Mouse (Mus musculus) left cerebral cortex, adult 18-20 months (tissue): ENCODE measurements around the gene Mtfr2. TPM values are rescaled to one million over a fixed set of nuclear protein-coding genes. Genes with fewer than 3 reads are reported as not detected.

Source experiments
- DNase-seq, 2 experiments: peaks; one replicate each; pipeline ENCODE4 v3.0.0; 2021 to 2022; ENCODE audit warnings: low spot score in 2 of 2, mixed read lengths in 1 of 2
- total RNA-seq, 2 experiments: library from RNA; stranded (reverse); gene quantifications; 2 replicates each; pipeline ENCODE4 v1.2.3; 2021

Gene Mtfr2
- total RNA-seq, 2 experiments from 2014 or later = 0.53 to 0.54 TPM

DNA sequence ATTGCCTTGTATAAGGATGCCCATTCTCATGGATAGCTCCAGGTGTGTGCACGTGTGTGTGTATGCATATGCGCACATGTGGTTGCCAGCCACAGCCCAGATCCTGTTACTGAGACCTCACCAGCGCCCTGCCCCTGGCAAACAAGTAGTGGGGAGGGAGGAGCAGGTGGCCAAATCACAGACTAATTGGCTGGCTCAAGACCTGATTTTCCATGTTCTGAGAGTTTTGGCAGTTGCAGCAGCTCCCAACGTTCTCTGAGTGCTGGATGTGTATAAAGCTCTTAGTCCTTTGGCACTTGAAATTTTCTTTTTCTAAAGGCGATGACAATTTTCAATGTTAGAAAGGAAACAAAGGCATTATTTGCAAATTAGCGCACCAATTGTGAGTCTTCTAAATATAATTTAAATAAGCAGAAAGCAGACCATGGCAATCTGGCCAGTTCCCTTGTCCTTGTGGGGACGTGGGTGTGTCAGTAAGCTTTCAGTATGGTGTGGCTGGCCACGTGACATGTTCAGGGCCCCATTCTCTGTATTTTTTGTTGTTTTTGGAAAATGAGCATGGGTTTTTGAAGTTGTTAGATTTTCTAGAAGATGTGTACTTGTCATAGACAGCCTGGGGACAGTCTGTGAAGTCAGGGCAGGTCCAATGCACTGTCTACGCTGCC lies 31.6 kb downstream of the Mtfr2 start:
- no peak for DNase-seq

DNA sequence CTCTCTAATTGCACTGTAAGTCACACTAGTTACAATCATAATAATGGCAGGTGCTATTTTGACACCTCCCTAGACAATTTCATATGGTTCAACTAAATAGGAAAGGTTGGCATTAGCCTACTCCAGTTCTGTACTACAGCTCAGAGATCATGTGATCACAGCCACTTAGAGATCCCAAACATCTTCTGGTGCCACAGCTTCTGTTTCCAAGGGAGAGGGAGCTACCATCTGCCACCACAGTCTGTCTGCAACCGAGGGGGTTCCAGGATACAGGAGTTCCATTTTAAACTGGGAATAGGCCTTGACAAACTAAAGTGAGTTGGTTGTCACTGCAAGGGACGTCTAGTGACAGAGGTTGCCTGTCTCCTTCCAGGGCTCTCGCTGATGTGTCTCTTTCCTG lies 33.2 kb downstream of the Mtfr2 start:
- peak; percentile 35 to 41 for DNase-seq

GRCm38 (mm10) chr10:20381352-20381751 lies 33.8 kb downstream of the Mtfr2 start:
- DNase-seq = no peak

- DNase-seq = no peak
Measured at GRCm38 (mm10) chr10:20382807-20383419, 35.3 kb downstream of the Mtfr2 start.

DNA sequence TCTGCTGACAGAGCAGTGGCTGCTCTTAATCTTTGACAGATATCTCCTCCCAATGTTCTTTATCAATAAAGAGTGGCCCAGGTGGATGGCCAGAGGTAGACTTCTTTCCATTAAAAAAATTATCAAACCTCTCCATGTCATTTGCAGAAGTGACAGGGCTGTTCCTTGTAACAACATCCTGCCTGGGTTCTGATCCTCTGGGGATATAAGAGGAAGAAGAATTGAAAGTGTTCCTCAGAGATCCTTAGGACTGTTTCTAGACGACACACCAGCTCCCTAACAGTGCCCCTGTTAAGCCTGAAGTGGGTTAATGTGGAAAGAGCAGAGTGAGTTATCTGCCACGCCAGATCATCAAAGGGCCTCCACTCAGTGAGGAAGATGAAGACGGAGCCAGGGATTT lies 43.0 kb downstream of the Mtfr2 start:
- DNase-seq = no peak

GRCm38 (mm10) chr10:20394815-20395214 lies 47.2 kb downstream of the Mtfr2 start:
- DNase-seq = no peak

- DNase-seq = no peak
Measured at GRCm38 (mm10) chr10:20395778-20396177, 48.2 kb downstream of the Mtfr2 start.

DNA sequence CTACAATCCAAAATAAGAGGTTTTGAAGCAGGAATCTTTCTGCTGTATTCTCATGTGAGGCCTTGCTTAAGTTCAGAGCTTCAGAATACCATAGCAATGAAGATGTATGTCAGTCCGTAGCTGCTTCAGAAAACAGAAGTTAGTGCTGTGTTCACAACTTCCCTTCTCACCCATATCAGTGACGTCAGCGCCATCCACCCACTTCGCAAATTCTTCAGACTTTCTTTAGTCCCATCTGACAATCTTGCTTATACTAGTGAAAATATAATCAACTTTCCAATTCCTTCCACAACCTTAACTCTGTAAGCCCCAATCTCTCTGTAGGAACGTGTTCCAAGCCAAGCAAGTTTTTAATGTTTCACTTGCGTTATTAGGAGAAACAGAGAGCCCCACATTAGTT lies 50.7 kb downstream of the Mtfr2 start:
- no peak for DNase-seq

DNA sequence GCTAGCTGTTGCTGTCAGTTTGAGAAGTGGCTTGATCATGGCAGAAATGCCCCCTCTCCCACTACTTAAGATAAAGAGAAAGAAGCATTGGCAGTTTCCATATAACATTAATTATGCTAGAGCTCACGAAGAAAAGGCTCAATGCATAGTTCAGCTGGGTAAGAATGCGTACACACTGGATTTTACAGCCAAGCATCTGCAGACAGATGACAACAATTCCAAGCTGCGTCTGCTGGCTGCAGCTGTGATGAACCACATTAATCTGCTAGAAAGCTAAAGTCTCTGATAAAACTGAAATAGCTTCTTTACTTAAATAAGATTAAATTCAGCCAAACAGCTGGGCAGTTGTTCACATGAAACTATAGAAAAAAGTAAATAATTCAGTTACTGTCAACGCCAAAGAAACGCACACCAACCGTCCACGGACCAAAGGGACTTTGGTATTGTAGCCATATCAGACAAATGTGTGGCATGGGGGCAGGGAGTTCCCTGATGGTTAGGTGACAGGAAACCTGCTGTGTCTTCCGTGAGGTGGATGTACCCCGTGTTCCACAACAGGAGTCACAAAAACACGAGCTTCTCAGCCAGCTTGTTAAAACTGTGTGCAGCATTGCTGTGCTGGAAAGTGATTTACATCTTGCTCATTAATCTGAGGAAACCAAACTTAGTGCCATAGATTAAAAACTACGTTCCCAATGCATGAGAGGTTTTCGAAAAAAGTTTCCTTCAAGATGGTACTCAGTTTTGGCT lies 51.2 kb downstream of the Mtfr2 start:
- no peak for DNase-seq

DNA sequence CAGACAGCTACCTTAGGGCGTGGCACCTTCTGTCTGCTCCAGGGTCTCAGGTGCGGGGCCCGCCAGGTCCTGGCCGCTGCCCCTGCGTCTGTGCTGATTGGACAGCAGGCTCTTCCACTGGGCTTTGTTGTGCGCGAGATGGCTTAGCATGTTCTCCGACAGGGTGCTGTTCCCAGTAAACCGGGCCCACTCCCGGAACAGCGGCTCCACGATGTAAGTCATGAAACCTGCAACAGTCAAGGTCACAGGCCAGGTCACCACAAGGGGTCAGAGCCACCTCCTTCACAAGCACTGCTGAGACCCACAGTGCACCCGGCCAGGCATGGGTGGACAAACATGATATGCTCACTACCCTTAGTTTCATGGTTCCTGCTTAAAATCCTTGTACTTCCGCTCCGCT lies 52.8 kb downstream of the Mtfr2 start:
- no peak for DNase-seq

GRCm38 (mm10) chr10:20402941-20403340 lies 55.4 kb downstream of the Mtfr2 start:
- DNase-seq = no peak

GRCm38 (mm10) chr10:20405471-20405870 lies 57.9 kb downstream of the Mtfr2 start:
- DNase-seq = peak; percentile 24 to 32

DNA sequence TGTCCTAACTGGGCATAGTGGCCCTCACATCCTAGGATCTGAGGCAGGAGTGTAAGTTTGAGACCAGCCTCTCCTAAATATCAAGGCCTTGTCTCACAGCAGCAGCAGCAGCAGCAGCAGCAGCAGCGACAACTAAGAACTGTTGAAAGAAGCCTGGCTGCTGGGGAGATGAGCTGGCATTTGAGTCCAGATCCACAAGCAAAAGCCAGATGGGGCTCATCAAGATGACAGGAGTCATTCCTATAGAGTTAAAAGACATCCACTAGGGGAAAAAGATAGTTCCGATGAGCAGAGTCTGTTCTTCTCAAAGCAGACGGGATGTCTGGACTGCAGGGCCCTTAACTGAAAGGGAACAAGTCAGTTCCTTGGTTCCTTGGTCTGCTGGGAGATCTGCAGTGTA lies 60.8 kb downstream of the Mtfr2 start:
- no peak for DNase-seq

- DNase-seq = no peak
Measured at GRCm38 (mm10) chr10:20409181-20409580, 61.6 kb downstream of the Mtfr2 start.

Other genes with a start within 250 kb of the Mtfr2 start
- 100 to 1,000 TPM; 107 to 113 TPM for gene Map7, start 199.3 kb upstream of the Mtfr2 start, total RNA-seq
- gene Bclaf1, start 35.3 kb upstream of the Mtfr2 start, total RNA-seq = 100 to 1,000 TPM; 111 to 116 TPM